Mouse (Mus musculus): Measurements from ENCODE around the gene Hsd17b11. TPM values are rescaled to one million over a fixed set of nuclear protein-coding genes. Genes with fewer than 3 reads are reported as not detected.

The Hsd17b11 gene
- polyA plus RNA-seq (2015; fragmentation: Nextera tagmentation; extraction: Ambion mirVana), result 26.7 and 27.1 TPM in 2 replicates

- under 1% methylated on average over 31 of the region's 31 CpGs for WGBS (ENCODE audit: insufficient replicate concordance)
- Histone ChIP-seq H3K4me3 (ENCODE audit: low read depth, low read length) (peak within 1 kb of the TSS; percentile 52), H3K4me1 (ENCODE audit: insufficient read depth) (peaks cover 37% of the 10 kb centered on the region), H3K9me3 (ENCODE audit: low read length) (no peaks in the 10 kb centered on the region), H3K4me2 (ENCODE audit: low read depth, low read length) (peak within 1 kb of the TSS; percentile 79), H3K27me3 (ENCODE audit: insufficient read depth, low read length) (no peaks in the 10 kb centered on the region), H3K36me3 (replicated peaks; ENCODE audit: insufficient read depth, low read length) (peaks cover 10% of the 10 kb centered on the region), H3K27ac (ENCODE audit: low read depth) (peak within 1 kb of the TSS; percentile 89), H3K9ac (replicated peaks) (peak within 1 kb of the TSS; percentile 61)
- peak; percentile 81 for DNase-seq
- no peak for TF ChIP-seq EP300 (IDR thresholded peaks at IDR 0.05; ENCODE audit: low read depth)
- TF ChIP-seq CTCF (IDR thresholded peaks at IDR 0.05; ENCODE audit: low read depth), result no peak
- ATAC-seq, result peak; percentile 87
These were observed at the start of gene Hsd17b11 for GRCm38 (mm10) chr5:104021597-104022378. Gene Hsd17b11 (minus strand): TSS chr5:104021919.

- no peak overlapping the region for H3K9ac ChIP-seq (replicated peaks)
- H3K27ac ChIP-seq (ENCODE audit: low read depth), result no peak overlapping the region
- WGBS (ENCODE audit: insufficient replicate concordance), result 68% methylated on average over 4 of the region's 4 CpGs
- ATAC-seq, result no peak
- peaks cover 7% of the 10 kb centered on the region; the same call in 1 of the 2 replicates for H3K27me3 ChIP-seq (ENCODE audit: insufficient read depth, low read length)
- no peaks in the 10 kb centered on the region for H3K4me1 ChIP-seq (ENCODE audit: insufficient read depth)
- no peak for TF ChIP-seq CTCF (IDR thresholded peaks at IDR 0.05; ENCODE audit: low read depth)
- no peak for TF ChIP-seq EP300 (IDR thresholded peaks at IDR 0.05; ENCODE audit: low read depth)
- no peaks in the 10 kb centered on the region for H3K36me3 ChIP-seq (replicated peaks; ENCODE audit: insufficient read depth, low read length)
- no peak for DNase-seq
- H3K4me2 ChIP-seq (ENCODE audit: low read depth, low read length), result no peak overlapping the region
- no peak overlapping the region for H3K4me3 ChIP-seq (ENCODE audit: low read depth, low read length)
- H3K9me3 ChIP-seq (ENCODE audit: low read length), result no peaks in the 10 kb centered on the region
These were observed 49.3 kb upstream of the Hsd17b11 start for GRCm38 (mm10) chr5:104071048-104071447.

GRCm38 (mm10) chr5:104068751-104069150 lies 47.0 kb upstream of the Hsd17b11 start:
- peaks cover 11% of the 10 kb centered on the region for H3K36me3 ChIP-seq (replicated peaks; ENCODE audit: insufficient read depth, low read length)
- WGBS (ENCODE audit: insufficient replicate concordance), result 89% methylated on average over 7 of the region's 7 CpGs
- no peak overlapping the region for H3K4me3 ChIP-seq (ENCODE audit: low read depth, low read length)
- ATAC-seq, result no peak
- no peak overlapping the region for H3K27ac ChIP-seq (ENCODE audit: low read depth)
- TF ChIP-seq EP300 (IDR thresholded peaks at IDR 0.05; ENCODE audit: low read depth) (no peak), CTCF (IDR thresholded peaks at IDR 0.05; ENCODE audit: low read depth) (peak; percentile 63)
- H3K9ac ChIP-seq (replicated peaks), result no peak overlapping the region
- H3K4me2 ChIP-seq (ENCODE audit: low read depth, low read length), result no peak overlapping the region
- H3K27me3 ChIP-seq (ENCODE audit: insufficient read depth, low read length), result no peaks in the 10 kb centered on the region
- H3K9me3 ChIP-seq (ENCODE audit: low read length), result no peaks in the 10 kb centered on the region
- H3K4me1 ChIP-seq (ENCODE audit: insufficient read depth), result no peaks in the 10 kb centered on the region
- peak; percentile 38 for DNase-seq

DNA sequence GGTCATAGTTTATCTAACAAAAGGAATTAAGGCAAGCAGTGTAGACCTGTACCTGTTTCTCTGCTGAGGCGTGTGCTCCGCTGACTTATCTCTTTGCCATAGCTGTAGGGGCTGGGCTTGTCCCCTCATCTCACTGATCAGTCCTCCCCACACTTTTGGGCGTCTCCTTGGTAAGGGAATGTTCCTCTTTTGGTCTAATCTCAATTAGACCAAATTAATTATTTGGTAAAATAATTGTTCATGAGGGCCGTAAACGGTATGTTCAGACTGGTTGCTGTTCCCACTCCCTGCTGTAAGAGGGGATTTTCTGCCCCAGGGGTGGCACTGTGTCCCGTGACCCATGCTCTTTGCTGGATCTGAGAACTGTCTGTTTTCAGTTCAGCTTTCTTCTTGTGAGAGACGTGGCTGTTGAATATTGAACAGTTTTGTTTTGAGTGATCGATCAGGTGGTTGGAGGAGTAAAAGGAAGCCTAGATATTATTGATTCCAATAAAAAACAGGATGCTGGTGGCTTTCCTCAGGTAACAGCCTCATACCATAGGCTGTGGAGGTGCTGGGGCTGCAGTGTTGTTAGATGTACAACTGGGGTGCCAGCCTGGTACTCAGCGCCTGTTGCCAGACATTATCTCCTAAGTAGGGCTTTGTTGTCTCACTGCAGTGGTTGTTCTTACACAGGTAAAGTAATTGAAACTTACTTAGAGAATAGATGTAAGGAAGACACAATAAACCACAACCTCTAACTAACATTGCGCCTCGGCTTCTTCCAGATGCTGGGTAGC lies 41.2 kb upstream of the Hsd17b11 start:
- WGBS (ENCODE audit: insufficient replicate concordance), result 72% methylated on average over 11 of the region's 11 CpGs
- DNase-seq, result peak; percentile 24
- peaks cover 56% of the 10 kb centered on the region for H3K36me3 ChIP-seq (replicated peaks; ENCODE audit: insufficient read depth, low read length)
- H3K9me3 ChIP-seq (ENCODE audit: low read length), result no peaks in the 10 kb centered on the region
- no peak overlapping the region for H3K4me3 ChIP-seq (ENCODE audit: low read depth, low read length)
- H3K4me2 ChIP-seq (ENCODE audit: low read depth, low read length), result peak overlapping the region; percentile 44
- H3K4me1 ChIP-seq (ENCODE audit: insufficient read depth), result peaks cover 9% of the 10 kb centered on the region
- H3K27ac ChIP-seq (ENCODE audit: low read depth), result peak overlapping the region; percentile 69
- TF ChIP-seq CTCF (IDR thresholded peaks at IDR 0.05; ENCODE audit: low read depth) (no peak), EP300 (IDR thresholded peaks at IDR 0.05; ENCODE audit: low read depth) (peak; percentile 67)
- H3K27me3 ChIP-seq (ENCODE audit: insufficient read depth, low read length), result no peaks in the 10 kb centered on the region
- ATAC-seq, result peak; percentile 97
- H3K9ac ChIP-seq (replicated peaks), result no peak overlapping the region

DNA sequence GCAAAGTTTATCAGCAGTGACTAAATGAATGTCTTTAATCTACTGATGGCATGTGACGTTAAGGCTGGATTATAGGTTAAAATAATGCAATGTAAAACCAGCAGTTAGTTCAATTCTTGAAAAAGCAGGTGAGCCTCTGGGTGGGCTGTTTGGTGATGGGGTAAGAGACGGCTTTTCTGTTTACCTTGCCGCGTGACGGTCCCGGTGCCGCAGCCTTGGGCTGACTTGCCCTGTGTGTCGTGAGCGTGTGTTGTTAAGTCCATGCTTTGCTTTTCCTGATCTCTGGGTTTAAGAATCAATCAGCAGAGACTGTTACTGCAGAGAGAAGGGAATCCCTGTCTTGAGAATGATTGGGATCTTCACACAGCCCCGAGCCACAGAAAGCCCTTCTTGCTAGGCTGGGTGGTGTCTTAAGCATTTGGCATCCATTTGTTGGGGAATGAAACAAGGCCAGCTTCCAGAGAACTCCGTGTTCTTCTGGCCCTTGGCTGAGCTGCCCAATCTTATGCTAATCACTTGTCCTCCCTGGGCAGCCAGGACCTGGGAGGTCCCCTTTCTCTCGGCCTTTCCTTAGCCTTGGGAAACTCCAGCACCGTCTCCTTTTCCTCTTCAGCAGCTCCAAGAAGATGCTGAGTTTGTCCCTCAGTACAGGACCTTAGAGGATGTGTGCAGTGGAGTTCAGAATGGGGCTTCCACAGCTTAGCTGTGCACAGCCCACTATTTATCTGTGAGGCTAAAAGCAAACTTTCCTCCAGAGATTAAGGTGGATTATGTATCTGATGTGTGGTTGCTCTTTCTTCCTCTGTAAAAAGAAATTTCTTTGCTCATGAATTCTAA lies 40.4 kb upstream of the Hsd17b11 start:
- Histone ChIP-seq H3K4me3 (ENCODE audit: low read depth, low read length) (no peak overlapping the region), H3K4me2 (ENCODE audit: low read depth, low read length) (peak overlapping the region; percentile 44), H3K9ac (replicated peaks) (no peak overlapping the region), H3K27me3 (ENCODE audit: insufficient read depth, low read length) (no peaks in the 10 kb centered on the region), H3K9me3 (ENCODE audit: low read length) (no peaks in the 10 kb centered on the region), H3K4me1 (ENCODE audit: insufficient read depth) (peaks cover 9% of the 10 kb centered on the region), H3K36me3 (replicated peaks; ENCODE audit: insufficient read depth, low read length) (peaks cover 56% of the 10 kb centered on the region), H3K27ac (ENCODE audit: low read depth) (peak overlapping the region; percentile 69)
- no peak for DNase-seq
- no peak for TF ChIP-seq EP300 (IDR thresholded peaks at IDR 0.05; ENCODE audit: low read depth)
- TF ChIP-seq CTCF (IDR thresholded peaks at IDR 0.05; ENCODE audit: low read depth), result no peak
- peak; percentile 38 for ATAC-seq
- WGBS (ENCODE audit: insufficient replicate concordance), result 82% methylated on average over 13 of the region's 13 CpGs

Measured in liver, postnatal 0 days (tissue).